Mouse (Mus musculus): Measurements from ENCODE around the gene Igsf23. TPM values are rescaled to one million over a fixed set of nuclear protein-coding genes. Genes with fewer than 3 reads are reported as not detected.
"Not testable (repeated sequence)": the region's sequence is repeated elsewhere in the genome, so short reads cannot be mapped to it uniquely, and the experiment has no call there.

Igsf23 gene
- not detected in 2 replicates for polyA plus RNA-seq (2016; fragmentation: Nextera tagmentation; extraction: Ambion mirVana)

DNA sequence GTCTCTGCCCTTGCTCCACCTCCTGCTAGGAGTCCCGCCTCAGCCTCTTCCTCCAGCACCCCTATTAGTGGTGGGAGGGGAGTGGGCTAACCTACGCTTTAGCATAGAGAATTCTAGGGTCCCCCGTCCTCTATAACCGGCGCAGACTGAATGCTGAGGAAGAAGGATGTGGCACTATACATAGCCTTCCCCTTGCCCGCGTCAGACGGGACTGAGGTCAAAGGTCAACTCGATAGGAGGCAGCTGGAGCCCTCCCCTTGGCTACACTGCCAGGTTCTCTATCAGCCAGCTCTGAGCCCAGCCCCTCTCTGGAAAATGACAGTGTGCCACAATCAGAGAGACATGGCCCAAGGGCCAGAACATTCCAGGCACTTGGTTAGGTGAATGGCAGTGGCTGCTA is at the start of gene Igsf23:
TSS of gene Igsf23 (minus strand) at position 168 of the 400 bp plus-strand sequence.
- WGBS: 59% methylated on average over 9 of the region's 9 CpGs
- ATAC-seq (ENCODE audit: low FRiP score): no peak
- Histone ChIP-seq H3K4me2 (no peak within 1 kb of the TSS), H3K27ac (no peak within 1 kb of the TSS), H3K27me3 (no peaks in the 10 kb centered on the region), H3K9me3 (no peaks in the 10 kb centered on the region), H3K36me3 (replicated peaks) (no peaks in the 10 kb centered on the region), H3K4me3 (replicated peaks) (no peak within 1 kb of the TSS), H3K9ac (no peak within 1 kb of the TSS), H3K4me1 (no peaks in the 10 kb centered on the region; the same call in 1 of the 2 replicates)

DNA sequence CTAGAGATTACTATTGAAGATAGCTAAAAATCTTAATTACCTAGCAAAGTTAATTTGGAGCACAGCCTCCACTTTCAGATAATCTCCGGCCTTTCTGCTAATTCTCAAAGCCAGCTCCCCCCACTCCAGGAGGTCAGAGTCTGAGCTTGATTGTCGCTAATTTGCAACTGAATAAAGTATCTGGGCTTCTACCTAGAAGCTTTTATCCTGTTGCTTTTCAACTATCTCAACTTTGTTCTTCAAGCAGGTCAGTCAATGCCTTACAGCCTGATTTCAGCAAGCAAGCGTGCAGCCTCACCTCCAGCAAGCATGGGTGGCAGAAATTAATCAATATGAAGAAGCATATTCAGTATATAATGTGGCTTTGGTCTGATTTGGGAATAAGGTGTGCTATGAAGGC is 46.2 kb upstream of the Igsf23 start:
- H3K4me2 ChIP-seq; H3K27me3 ChIP-seq; H3K9ac ChIP-seq; H3K4me3 ChIP-seq (replicated peaks); H3K4me1 ChIP-seq; H3K36me3 ChIP-seq (replicated peaks); ATAC-seq (ENCODE audit: low FRiP score); H3K27ac ChIP-seq: not testable (repeated sequence)
- WGBS: 63% methylated on average over 3 of the region's 3 CpGs
- peaks cover 19% of the 10 kb centered on the region for H3K9me3 ChIP-seq

DNA sequence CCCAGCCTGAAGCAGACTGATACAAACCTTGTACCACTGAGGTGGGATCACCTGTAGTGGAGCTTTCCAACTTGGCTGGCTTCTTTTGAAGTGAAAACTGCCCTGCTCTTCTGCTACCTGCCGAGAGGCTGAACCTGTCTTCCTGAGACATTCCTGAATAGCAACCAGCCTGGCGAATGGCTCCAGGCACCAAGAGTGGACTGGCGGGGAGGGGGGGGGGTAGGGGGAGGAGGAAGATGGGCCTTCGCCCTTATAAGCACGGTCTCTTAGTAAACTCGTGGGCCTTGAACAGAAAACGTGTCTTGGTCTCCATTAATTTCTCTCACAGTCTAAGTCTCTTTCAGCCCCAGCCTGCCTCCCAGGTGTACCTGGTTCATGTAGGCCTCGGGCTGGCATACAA is 40.6 kb upstream of the Igsf23 start, which contains the start of gene Nlrp9b:
TSS of gene Nlrp9b (plus strand) at position 301 of the 400 bp plus-strand sequence.
- H3K4me2 ChIP-seq; H3K4me3 ChIP-seq (replicated peaks); H3K9ac ChIP-seq; H3K4me1 ChIP-seq; ATAC-seq (ENCODE audit: low FRiP score); H3K36me3 ChIP-seq (replicated peaks); H3K27ac ChIP-seq; H3K27me3 ChIP-seq: not testable (repeated sequence)
- 67% methylated on average over 7 of the region's 8 CpGs for WGBS
- H3K9me3 ChIP-seq: peaks cover 11% of the 10 kb centered on the region

DNA sequence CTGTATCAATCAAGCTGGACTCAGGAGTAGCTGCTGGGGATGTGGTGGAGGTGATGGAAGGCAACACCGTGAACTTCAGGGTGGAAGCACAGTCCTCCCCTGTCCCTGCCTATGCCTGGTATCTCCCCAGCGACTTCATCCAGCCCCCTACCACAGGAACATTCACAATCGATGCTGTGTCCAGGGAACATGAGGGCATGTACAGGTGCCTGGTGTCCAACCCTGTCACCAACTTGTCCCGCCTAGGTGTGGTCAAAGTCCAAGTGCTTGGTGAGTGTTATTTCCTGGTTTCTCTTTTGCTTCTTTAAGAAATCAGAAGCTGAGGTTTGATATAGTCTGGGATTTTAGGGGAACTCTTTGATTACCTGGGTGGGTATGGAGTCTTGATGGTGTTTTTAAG is 21.0 kb upstream of the Igsf23 start:
- Histone ChIP-seq H3K9me3 (peaks cover 32% of the 10 kb centered on the region), H3K9ac (no peak overlapping the region), H3K4me2 (no peak overlapping the region), H3K27ac (no peak overlapping the region), H3K36me3 (replicated peaks) (no peaks in the 10 kb centered on the region), H3K27me3 (no peaks in the 10 kb centered on the region), H3K4me3 (replicated peaks) (no peak overlapping the region), H3K4me1 (no peaks in the 10 kb centered on the region)
- ATAC-seq (ENCODE audit: low FRiP score): no peak
- 92% methylated on average over 4 of the region's 4 CpGs for WGBS

DNA sequence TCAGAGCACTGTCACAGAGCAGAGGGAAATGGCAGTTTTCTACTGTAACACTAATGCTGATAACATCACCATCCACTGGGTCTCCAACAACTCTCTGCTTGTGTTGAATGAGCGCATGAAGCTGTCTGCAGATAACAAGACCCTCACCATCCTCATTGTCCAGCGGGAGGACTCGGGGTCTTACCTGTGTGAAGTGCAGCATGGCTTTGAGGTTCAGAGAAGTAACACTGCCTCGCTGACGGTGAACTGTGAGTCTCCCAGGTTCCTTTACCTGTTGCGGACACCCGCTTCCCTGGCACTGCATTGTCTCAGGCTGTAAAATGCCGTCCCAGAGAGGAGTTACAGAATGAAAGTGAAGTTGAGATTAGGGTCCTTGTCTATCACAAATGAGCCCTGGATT is 19.6 kb upstream of the Igsf23 start:
- 90% methylated on average over 8 of the region's 8 CpGs for WGBS
- H3K27me3 ChIP-seq: no peaks in the 10 kb centered on the region
- H3K36me3 ChIP-seq (replicated peaks): no peaks in the 10 kb centered on the region
- no peak for ATAC-seq (ENCODE audit: low FRiP score)
- H3K4me1 ChIP-seq: no peaks in the 10 kb centered on the region
- H3K4me3 ChIP-seq (replicated peaks): no peak overlapping the region
- no peak overlapping the region for H3K4me2 ChIP-seq
- peaks cover 32% of the 10 kb centered on the region for H3K9me3 ChIP-seq
- no peak overlapping the region for H3K9ac ChIP-seq
- no peak overlapping the region for H3K27ac ChIP-seq

DNA sequence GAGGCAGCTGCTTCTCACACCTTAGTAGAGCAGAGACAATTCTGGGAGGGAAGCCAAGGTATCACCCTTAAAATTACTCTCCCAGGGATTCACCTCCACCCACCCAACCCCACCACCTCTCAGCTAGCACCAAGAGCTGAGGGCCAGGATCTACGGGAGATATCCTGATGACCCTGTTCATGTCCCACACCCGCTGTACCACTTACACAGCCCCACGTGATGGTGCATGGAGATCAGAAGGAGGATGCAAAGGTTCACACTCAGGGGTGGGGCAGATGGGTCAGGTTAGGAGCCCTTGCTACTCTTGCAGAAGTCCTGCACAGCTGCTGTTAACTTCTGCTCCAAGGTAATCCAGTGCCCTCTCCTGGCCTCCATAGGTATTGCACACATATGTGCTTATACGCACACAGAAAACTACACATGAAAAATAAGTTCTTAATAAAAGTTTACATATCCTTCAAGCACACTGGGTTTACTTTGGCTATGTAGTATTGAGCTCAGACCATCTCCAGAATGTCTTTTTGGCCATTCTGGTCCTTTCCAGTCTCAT is 19.1 kb upstream of the Igsf23 start:
- ATAC-seq (ENCODE audit: low FRiP score): no peak
- Histone ChIP-seq H3K9me3 (peaks cover 28% of the 10 kb centered on the region), H3K4me1 (no peaks in the 10 kb centered on the region), H3K4me3 (replicated peaks) (no peak overlapping the region), H3K27me3 (no peaks in the 10 kb centered on the region), H3K9ac (no peak overlapping the region), H3K36me3 (replicated peaks) (no peaks in the 10 kb centered on the region), H3K4me2 (no peak overlapping the region), H3K27ac (no peak overlapping the region)
- 99% methylated on average over 4 of the region's 4 CpGs for WGBS

DNA sequence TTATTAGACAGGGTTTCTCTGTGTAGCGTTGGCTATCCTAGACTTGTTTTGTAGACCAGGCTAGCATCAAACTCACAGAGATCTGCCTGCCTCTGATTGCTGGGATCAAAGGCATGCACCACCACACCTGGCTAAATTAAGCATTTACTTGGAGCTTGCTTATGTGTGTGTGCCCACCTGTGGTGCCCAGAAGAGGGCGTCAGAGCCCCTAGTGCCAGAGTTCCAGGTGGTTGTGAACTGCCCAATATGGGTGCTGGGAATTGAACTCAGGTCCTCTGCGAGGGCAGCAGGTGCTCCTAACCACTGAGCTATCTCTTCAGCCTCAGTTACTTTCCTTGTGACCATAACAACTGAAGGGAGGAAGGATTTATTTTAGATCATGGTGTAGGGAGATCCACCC is 18.6 kb upstream of the Igsf23 start:
- no peak overlapping the region for H3K4me3 ChIP-seq (replicated peaks)
- H3K27me3 ChIP-seq: no peaks in the 10 kb centered on the region
- no peak overlapping the region for H3K27ac ChIP-seq
- 75% methylated on average over 3 of the region's 3 CpGs for WGBS
- H3K4me1 ChIP-seq: no peaks in the 10 kb centered on the region
- H3K36me3 ChIP-seq (replicated peaks): no peaks in the 10 kb centered on the region
- peaks cover 28% of the 10 kb centered on the region for H3K9me3 ChIP-seq
- no peak overlapping the region for H3K9ac ChIP-seq
- H3K4me2 ChIP-seq: no peak overlapping the region
- ATAC-seq (ENCODE audit: low FRiP score): no peak

DNA sequence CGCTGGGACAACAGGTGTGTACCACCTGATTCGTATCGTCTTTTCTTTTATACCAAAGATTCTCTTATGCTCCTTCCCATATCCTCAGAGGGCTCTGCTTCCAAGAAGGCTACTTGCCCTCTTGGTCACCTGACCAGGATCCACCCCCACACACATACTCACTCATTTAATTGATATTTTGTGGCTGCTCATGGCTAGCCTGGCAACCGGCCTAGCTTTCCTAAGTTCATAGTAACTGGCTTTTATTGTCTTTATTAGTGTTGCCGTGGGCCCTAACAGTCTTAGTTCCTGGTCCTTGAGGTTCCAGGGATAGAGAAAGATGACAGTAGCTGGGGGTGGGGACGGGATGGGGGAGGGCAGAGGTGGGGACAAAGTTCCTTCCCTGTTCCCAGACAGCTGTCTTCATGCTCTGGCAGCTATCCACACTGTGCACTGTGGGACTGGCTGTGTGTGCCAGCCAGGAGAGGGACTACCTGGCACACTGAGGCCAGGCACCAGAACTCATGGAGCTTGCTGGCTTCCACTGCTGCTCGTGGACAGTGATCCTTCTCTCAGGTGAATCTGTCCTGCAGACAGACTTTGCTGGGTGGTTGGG is 14.5 kb upstream of the Igsf23 start, which contains the start of gene Ceacam20:
TSS of gene Ceacam20 (plus strand) at position 428 of the 595 bp plus-strand sequence.
- no peak within 1 kb of the TSS for H3K27ac ChIP-seq
- no peak within 1 kb of the TSS for H3K9ac ChIP-seq
- H3K36me3 ChIP-seq (replicated peaks): no peaks in the 10 kb centered on the region
- H3K4me3 ChIP-seq (replicated peaks): no peak within 1 kb of the TSS
- peaks cover 10% of the 10 kb centered on the region for H3K9me3 ChIP-seq
- no peak within 1 kb of the TSS for H3K4me2 ChIP-seq
- no peaks in the 10 kb centered on the region for H3K27me3 ChIP-seq
- H3K4me1 ChIP-seq: no peaks in the 10 kb centered on the region
- no peak for ATAC-seq (ENCODE audit: low FRiP score)
- 81% methylated on average over 7 of the region's 7 CpGs for WGBS

DNA sequence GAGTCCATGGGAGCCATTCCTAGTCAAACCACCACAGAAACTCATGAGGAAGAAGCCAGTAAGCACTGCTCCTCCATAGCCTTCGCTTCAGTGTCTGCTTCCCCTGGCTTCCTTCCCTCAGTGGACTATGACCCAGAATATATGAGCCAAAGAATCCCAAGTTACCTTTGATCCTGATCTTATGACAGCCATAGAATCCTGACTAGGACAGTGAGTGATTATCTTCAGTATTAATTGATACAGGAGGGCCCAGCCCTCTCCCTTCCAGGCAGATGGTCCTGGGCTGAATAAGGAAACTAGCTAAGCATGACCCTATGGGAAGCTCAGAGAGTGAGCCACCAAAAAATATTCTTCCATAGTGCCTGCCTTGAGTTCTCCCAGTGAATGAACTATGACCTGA is 11.9 kb upstream of the Igsf23 start:
- Histone ChIP-seq H3K27ac (no peak overlapping the region), H3K27me3 (no peaks in the 10 kb centered on the region), H3K4me1 (no peaks in the 10 kb centered on the region), H3K4me2 (no peak overlapping the region), H3K9ac (no peak overlapping the region), H3K9me3 (no peaks in the 10 kb centered on the region), H3K36me3 (replicated peaks) (no peaks in the 10 kb centered on the region), H3K4me3 (replicated peaks) (no peak overlapping the region)
- no peak for ATAC-seq (ENCODE audit: low FRiP score)
- WGBS: 70% methylated on average over 1 of the region's 1 CpGs

DNA sequence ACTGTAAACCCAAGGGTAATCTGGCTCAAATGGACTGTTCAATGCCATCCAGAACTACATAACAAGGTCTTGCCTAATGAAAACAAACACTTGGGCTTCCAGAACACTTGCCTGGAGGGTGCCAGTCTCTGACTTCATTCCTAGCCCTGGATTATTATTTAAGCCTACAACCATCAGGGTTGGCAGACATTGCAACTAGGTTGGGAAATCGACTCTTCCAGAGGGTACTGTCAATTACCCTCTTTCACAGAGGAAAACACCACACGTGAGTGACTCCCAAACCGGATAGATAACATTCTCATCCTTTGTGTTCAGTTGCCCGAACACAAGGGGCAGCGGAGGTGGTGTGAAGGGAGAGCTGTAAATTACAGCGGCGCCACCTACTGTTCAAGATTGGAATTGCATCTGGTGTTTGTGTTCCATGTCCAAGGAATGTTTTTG is 5.8 kb upstream of the Igsf23 start:
- Histone ChIP-seq H3K27ac (no peak overlapping the region), H3K9me3 (no peaks in the 10 kb centered on the region), H3K27me3 (no peaks in the 10 kb centered on the region), H3K4me3 (replicated peaks) (no peak overlapping the region), H3K9ac (no peak overlapping the region), H3K4me2 (no peak overlapping the region), H3K36me3 (replicated peaks) (no peaks in the 10 kb centered on the region), H3K4me1 (no peaks in the 10 kb centered on the region; the same call in 1 of the 2 replicates)
- 3% methylated on average over 7 of the region's 7 CpGs for WGBS
- ATAC-seq (ENCODE audit: low FRiP score): 0 out of 2 replicates have a peak, but pooled peaks have one; percentile 53

DNA sequence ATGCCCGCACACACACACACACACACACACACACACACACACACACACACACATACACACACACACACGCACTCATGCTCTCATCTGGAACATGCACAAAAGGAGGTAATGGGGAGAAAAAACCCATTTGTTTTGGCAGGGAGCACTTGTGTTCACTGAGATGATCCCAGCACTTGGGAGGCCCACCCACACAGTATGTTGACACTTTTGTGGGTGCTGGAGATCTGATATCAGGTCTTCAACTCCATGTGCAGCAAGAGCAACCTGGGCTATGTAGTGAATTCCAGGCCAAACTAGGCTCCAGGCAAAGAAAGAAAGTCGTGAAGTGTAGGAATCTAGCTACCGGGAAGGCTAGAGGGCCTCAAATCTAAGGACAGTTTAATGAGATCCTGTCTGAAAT is 5.3 kb upstream of the Igsf23 start:
- no peak overlapping the region for H3K4me3 ChIP-seq (replicated peaks)

DNA sequence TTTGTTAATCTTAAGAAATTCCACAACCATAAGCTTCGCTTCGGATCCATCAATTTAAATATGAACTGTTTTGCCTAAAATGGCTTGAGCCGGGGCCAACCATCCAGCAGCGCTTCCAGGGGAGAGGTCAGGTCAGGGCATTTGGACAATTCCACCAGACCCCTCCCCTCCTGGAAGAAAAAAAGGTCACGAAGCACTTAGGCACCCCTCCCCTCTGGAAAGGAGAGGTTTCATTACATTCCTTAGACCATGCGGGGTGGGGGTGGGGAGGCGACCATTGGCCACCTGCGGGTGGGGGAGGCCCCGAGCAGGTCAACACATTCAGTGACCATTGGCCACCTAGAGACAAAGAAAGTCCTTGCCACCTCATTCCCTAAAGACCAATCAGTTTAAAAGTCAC is 2.5 kb upstream of the Igsf23 start:
- Histone ChIP-seq H3K4me1 (no peaks in the 10 kb centered on the region; the same call in 1 of the 2 replicates), H3K4me2 (no peak overlapping the region), H3K9ac (no peak overlapping the region), H3K9me3 (no peaks in the 10 kb centered on the region), H3K36me3 (replicated peaks) (no peaks in the 10 kb centered on the region), H3K27me3 (no peaks in the 10 kb centered on the region), H3K4me3 (replicated peaks) (no peak overlapping the region), H3K27ac (no peak overlapping the region)
- WGBS: 52% methylated on average over 9 of the region's 9 CpGs
- no peak for ATAC-seq (ENCODE audit: low FRiP score)

More for the DNA sequence above, 5.3 kb upstream of the Igsf23 start:
- WGBS: 77% methylated on average over 4 of the region's 4 CpGs
- Histone ChIP-seq H3K4me2 (no peak overlapping the region), H3K9me3 (no peaks in the 10 kb centered on the region), H3K27ac (no peak overlapping the region), H3K36me3 (replicated peaks) (no peaks in the 10 kb centered on the region), H3K4me1 (no peaks in the 10 kb centered on the region; the same call in 1 of the 2 replicates), H3K9ac (no peak overlapping the region), H3K27me3 (no peaks in the 10 kb centered on the region)
- no peak for ATAC-seq (ENCODE audit: low FRiP score)

All from forebrain, embryonic 12.5 days (tissue).